Comparison of ENCODE assay signal across 8 mouse cellular contexts in genomic region chr11:106268326-106269059, GRCm38 (mm10). TPM values are rescaled to one million over a fixed set of nuclear protein-coding genes. Genes with fewer than 3 reads are reported as not detected.
A peak's percentile ranks its signal among the peaks of the same experiment; 100 is the strongest.
DNase-seq lines count a peak whose midpoint lies in the region; ATAC-seq and TF ChIP-seq lines count a peak whose summit lies in the region.

No protein-coding gene starts in this region.

- no peaks in the 10 kb centered on the region for H3K9me3 ChIP-seq in embryonic facial prominence, embryonic 10.5 days
- H3K9me3 ChIP-seq in heart, embryonic 10.5 days = no peaks in the 10 kb centered on the region
- no peaks in the 10 kb centered on the region for H3K9me3 ChIP-seq in liver, embryonic 12.5 days (replicated peaks)
- no peaks in the 10 kb centered on the region for H3K9me3 ChIP-seq in neural tube, embryonic 13.5 days

- peak overlapping the region; percentile 20; the same call in 1 of the 2 replicates for H3K9ac ChIP-seq in liver, embryonic 12.5 days
- H3K9ac ChIP-seq in neural tube, embryonic 13.5 days = peak overlapping the region; percentile 65

- intact Hi-C loops in left cerebral cortex, adult 2 months (cut with DNase I) = no loop called here

- DNase-seq in left cerebral cortex, adult 2 months (ENCODE audit: extremely low spot score in 1 of 2, low spot score in 2 of 2) = peak; percentile 44 to 54
- DNase-seq in left cerebral cortex, adult 9 months (ENCODE audit: low spot score in 2 of 2) = no peak
- no peak for DNase-seq in embryonic facial prominence, embryonic 10.5 days (ENCODE audit: low spot score)
- DNase-seq in heart, embryonic 10.5 days (ENCODE audit: low spot score) = no peak
- peak; percentile 82 for DNase-seq in kidney, adult 9 months
- DNase-seq in spleen, postnatal 14 days (ENCODE audit: low spot score in 2 of 2) = no peak

- H3K4me3 ChIP-seq in left cerebral cortex, adult 2 months = no peak overlapping the region
- H3K4me3 ChIP-seq in embryonic facial prominence, embryonic 10.5 days = peak overlapping the region; percentile 33
- no peak overlapping the region for H3K4me3 ChIP-seq in heart, embryonic 10.5 days
- no peak overlapping the region for H3K4me3 ChIP-seq in liver, embryonic 12.5 days
- H3K4me3 ChIP-seq in neural tube, embryonic 13.5 days = peak overlapping the region; percentile 16

- H3K27ac ChIP-seq in left cerebral cortex, adult 2 months = peak overlapping the region; percentile 77
- peak overlapping the region; percentile 77 for H3K27ac ChIP-seq in embryonic facial prominence, embryonic 10.5 days (replicated peaks)
- peak overlapping the region; percentile 71 for H3K27ac ChIP-seq in heart, embryonic 10.5 days
- peak overlapping the region; percentile 42 for H3K27ac ChIP-seq in liver, embryonic 12.5 days
- peak overlapping the region; percentile 90 for H3K27ac ChIP-seq in neural tube, embryonic 13.5 days (replicated peaks)

- ATAC-seq in liver, embryonic 12.5 days = no peak
- 0 out of 2 replicates have a peak, but pooled peaks have one; percentile 9 for ATAC-seq in neural tube, embryonic 13.5 days (ENCODE audit: low read depth)

- H3K27me3 ChIP-seq in embryonic facial prominence, embryonic 10.5 days (replicated peaks; ENCODE audit: low read depth, poor library complexity, severe bottlenecking) = no peaks in the 10 kb centered on the region
- H3K27me3 ChIP-seq in heart, embryonic 10.5 days (ENCODE audit: insufficient read depth, poor library complexity, severe bottlenecking) = no peaks in the 10 kb centered on the region
- H3K27me3 ChIP-seq in liver, embryonic 12.5 days (replicated peaks) = no peaks in the 10 kb centered on the region
- H3K27me3 ChIP-seq in neural tube, embryonic 13.5 days = no peaks in the 10 kb centered on the region

- no peak for TF ChIP-seq CTCF in left cerebral cortex, adult 2 months (IDR thresholded peaks at IDR 0.05)

- 61% methylated on average over 8 of the region's 8 CpGs for WGBS in embryonic facial prominence, embryonic 10.5 days
- WGBS in heart, embryonic 10.5 days = 50% methylated on average over 8 of the region's 8 CpGs
- WGBS in liver, embryonic 12.5 days (ENCODE audit: insufficient replicate concordance) = 61% methylated on average over 8 of the region's 8 CpGs
- WGBS in neural tube, embryonic 13.5 days = 31% methylated on average over 8 of the region's 8 CpGs

- H3K4me1 ChIP-seq in embryonic facial prominence, embryonic 10.5 days = peaks cover 51% of the 10 kb centered on the region
- H3K4me1 ChIP-seq in heart, embryonic 10.5 days = peaks cover 42% of the 10 kb centered on the region
- H3K4me1 ChIP-seq in liver, embryonic 12.5 days = peaks cover 48% of the 10 kb centered on the region
- peaks cover 58% of the 10 kb centered on the region for H3K4me1 ChIP-seq in neural tube, embryonic 13.5 days (replicated peaks)

- H3K4me2 ChIP-seq in liver, embryonic 12.5 days = peak overlapping the region; percentile 14; the same call in 1 of the 2 replicates
- H3K4me2 ChIP-seq in neural tube, embryonic 13.5 days = peak overlapping the region; percentile 45

- H3K36me3 ChIP-seq in embryonic facial prominence, embryonic 10.5 days (replicated peaks) = peaks cover 60% of the 10 kb centered on the region
- H3K36me3 ChIP-seq in heart, embryonic 10.5 days = peaks cover 49% of the 10 kb centered on the region
- H3K36me3 ChIP-seq in liver, embryonic 12.5 days = peaks cover 56% of the 10 kb centered on the region
- peaks cover 39% of the 10 kb centered on the region for H3K36me3 ChIP-seq in neural tube, embryonic 13.5 days

RNA-seq across cellular contexts. Expression of gene Smarcd2, which starts 4.3 kb away (rescaled TPM):
- total RNA-seq in left cerebral cortex, adult 2 months (2021) = 10 to 100 TPM; 16.5 to 18.8 TPM
- polyA plus RNA-seq in embryonic facial prominence, embryonic 10.5 days (2016; fragmentation: Nextera tagmentation; extraction: Ambion mirVana) = 35.9 and 37.1 TPM in 2 replicates
- 20.9 and 36.2 TPM in 2 replicates for polyA plus RNA-seq in heart, embryonic 10.5 days (2016; fragmentation: Nextera tagmentation; extraction: Ambion mirVana)
- 52.4 and 55.2 TPM in 2 replicates for polyA plus RNA-seq in liver, embryonic 12.5 days (2016; fragmentation: Nextera tagmentation; extraction: Ambion mirVana)
- 21.8 and 24.3 TPM in 2 replicates for polyA plus RNA-seq in neural tube, embryonic 13.5 days (2015; fragmentation: Nextera tagmentation; extraction: Ambion mirVana)

RNA-seq across cellular contexts. Expression of gene Tcam1, which starts 8.0 kb away (rescaled TPM):
- not detected for total RNA-seq in left cerebral cortex, adult 2 months (2021)
- polyA plus RNA-seq in embryonic facial prominence, embryonic 10.5 days (2016; fragmentation: Nextera tagmentation; extraction: Ambion mirVana) = 0.21 and 0.28 TPM in 2 replicates
- 0.18 and 0.40 TPM in 2 replicates for polyA plus RNA-seq in heart, embryonic 10.5 days (2016; fragmentation: Nextera tagmentation; extraction: Ambion mirVana)
- polyA plus RNA-seq in liver, embryonic 12.5 days (2016; fragmentation: Nextera tagmentation; extraction: Ambion mirVana) = 0.57 and 0.83 TPM in 2 replicates
- polyA plus RNA-seq in neural tube, embryonic 13.5 days (2015; fragmentation: Nextera tagmentation; extraction: Ambion mirVana) = 0.06 and 0.12 TPM in 2 replicates

RNA-seq across cellular contexts. Expression of gene Psmc5, which starts 12.5 kb away (rescaled TPM):
- total RNA-seq in left cerebral cortex, adult 2 months (2021) = 100 to 1,000 TPM; 187 to 209 TPM
- polyA plus RNA-seq in embryonic facial prominence, embryonic 10.5 days (2016; fragmentation: Nextera tagmentation; extraction: Ambion mirVana) = 419 and 430 TPM in 2 replicates
- 330 and 386 TPM in 2 replicates for polyA plus RNA-seq in heart, embryonic 10.5 days (2016; fragmentation: Nextera tagmentation; extraction: Ambion mirVana)
- polyA plus RNA-seq in liver, embryonic 12.5 days (2016; fragmentation: Nextera tagmentation; extraction: Ambion mirVana) = 219 and 221 TPM in 2 replicates
- 360 and 361 TPM in 2 replicates for polyA plus RNA-seq in neural tube, embryonic 13.5 days (2015; fragmentation: Nextera tagmentation; extraction: Ambion mirVana)

RNA-seq across cellular contexts. Expression of gene Ftsj3, which starts 12.6 kb away (rescaled TPM):
- 10 to 100 TPM; 30.1 to 31.1 TPM for total RNA-seq in left cerebral cortex, adult 2 months (2021)
- 85.3 and 92.0 TPM in 2 replicates for polyA plus RNA-seq in embryonic facial prominence, embryonic 10.5 days (2016; fragmentation: Nextera tagmentation; extraction: Ambion mirVana)
- polyA plus RNA-seq in heart, embryonic 10.5 days (2016; fragmentation: Nextera tagmentation; extraction: Ambion mirVana) = 55.9 and 71.1 TPM in 2 replicates
- 80.9 and 83.5 TPM in 2 replicates for polyA plus RNA-seq in liver, embryonic 12.5 days (2016; fragmentation: Nextera tagmentation; extraction: Ambion mirVana)
- 35.3 and 42.4 TPM in 2 replicates for polyA plus RNA-seq in neural tube, embryonic 13.5 days (2015; fragmentation: Nextera tagmentation; extraction: Ambion mirVana)

RNA-seq across cellular contexts. Expression of gene Gh, which starts 33.2 kb away (rescaled TPM):
- total RNA-seq in left cerebral cortex, adult 2 months (2021) = not detected
- polyA plus RNA-seq in embryonic facial prominence, embryonic 10.5 days (2016; fragmentation: Nextera tagmentation; extraction: Ambion mirVana) = not detected in 2 replicates
- polyA plus RNA-seq in heart, embryonic 10.5 days (2016; fragmentation: Nextera tagmentation; extraction: Ambion mirVana) = not detected in 2 replicates
- not detected in 2 replicates for polyA plus RNA-seq in liver, embryonic 12.5 days (2016; fragmentation: Nextera tagmentation; extraction: Ambion mirVana)
- not detected in 2 replicates for polyA plus RNA-seq in neural tube, embryonic 13.5 days (2015; fragmentation: Nextera tagmentation; extraction: Ambion mirVana)

Comparison
In these comparisons a context has a peak if more than half of its experiments do, and no peak if none do; other contexts are left out.
1. DNase-seq: peak in left cerebral cortex, adult 2 months (2 of 2) and kidney, adult 9 months (single experiment); none in left cerebral cortex, adult 9 months (0 of 2), embryonic facial prominence, embryonic 10.5 days (single experiment), heart, embryonic 10.5 days (single experiment) and spleen, postnatal 14 days (0 of 2).
2. H3K4me3 ChIP-seq: peak in embryonic facial prominence, embryonic 10.5 days (single experiment) and neural tube, embryonic 13.5 days (single experiment); none in left cerebral cortex, adult 2 months (single experiment), heart, embryonic 10.5 days (single experiment) and liver, embryonic 12.5 days (single experiment).
3. Peak in every context shown above with its lines, with median percentiles within 50 percentile points of each other: H3K27ac ChIP-seq.